Mouse (Mus musculus): ENCODE results near the gene Tdrd9. TPM values are rescaled to one million over a fixed set of nuclear protein-coding genes. Genes with fewer than 3 reads are reported as not detected.
A peak's percentile ranks its signal among the peaks of the same experiment; 100 is the strongest.

Tdrd9 gene
- polyA plus RNA-seq, 1 experiment from 2014 or later = 0.49 TPM

DNA sequence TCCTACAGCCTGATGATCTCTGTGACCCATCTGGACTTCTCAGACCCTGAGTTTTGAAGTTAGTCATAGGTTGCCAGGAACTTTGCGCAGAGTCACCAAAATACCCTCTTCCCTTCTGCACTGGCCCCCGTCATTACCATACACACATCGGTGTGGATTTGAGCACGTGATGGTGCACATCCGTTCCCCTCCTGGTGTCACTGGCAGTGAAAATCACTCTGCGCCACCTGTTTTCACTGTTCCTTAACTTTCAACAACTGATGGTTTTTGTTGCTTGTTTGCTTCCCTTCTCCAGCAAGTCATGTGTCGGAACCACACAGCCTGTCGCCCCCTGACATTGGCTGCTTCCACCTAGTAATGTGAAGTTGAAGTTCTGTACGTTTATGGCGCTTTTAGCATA, 1.1 kb downstream of the Tdrd9 start:
- no peaks in the 10 kb centered on the region for H3K36me3 ChIP-seq

DNA sequence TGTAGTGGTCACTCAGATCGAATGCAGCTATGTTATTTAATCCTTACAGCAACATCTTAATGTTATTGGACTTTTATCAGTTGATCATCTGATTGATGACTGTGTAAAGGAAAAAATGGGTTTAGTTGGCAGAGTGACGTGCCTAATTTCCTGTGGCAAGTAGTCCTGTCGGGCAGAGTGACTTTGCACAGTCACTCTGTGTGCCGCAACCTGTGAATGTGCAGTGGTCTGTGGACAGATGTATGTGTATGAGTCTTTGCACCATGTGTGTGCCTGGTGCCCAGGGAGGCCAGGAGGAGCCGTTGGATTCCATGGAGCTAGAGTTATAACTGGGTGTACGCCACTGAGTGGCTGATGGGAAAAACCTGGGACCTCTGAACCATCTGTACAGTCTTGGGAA, 3.2 kb downstream of the Tdrd9 start:
- no peaks in the 10 kb centered on the region for H3K36me3 ChIP-seq
- peaks cover 8% of the 10 kb centered on the region for H3K4me1 ChIP-seq (replicated peaks)
- H3K27ac ChIP-seq (replicated peaks) = no peak overlapping the region
- H3K9me3 ChIP-seq = no peaks in the 10 kb centered on the region
- no peak overlapping the region for H3K9ac ChIP-seq
- WGBS = 84% methylated on average over 6 of the region's 6 CpGs
- no peaks in the 10 kb centered on the region for H3K27me3 ChIP-seq
- no peak overlapping the region for H3K4me3 ChIP-seq
- no peak overlapping the region for H3K4me2 ChIP-seq
- ATAC-seq (ENCODE audit: low FRiP score, low read depth) = no peak

More for the DNA sequence above, 1.1 kb downstream of the Tdrd9 start:
- no peaks in the 10 kb centered on the region for H3K27me3 ChIP-seq
- H3K4me2 ChIP-seq = no peak overlapping the region
- WGBS = 90% methylated on average over 10 of the region's 10 CpGs
- H3K9ac ChIP-seq = no peak overlapping the region
- no peak overlapping the region for H3K27ac ChIP-seq (replicated peaks)
- no peak overlapping the region for H3K4me3 ChIP-seq
- ATAC-seq (ENCODE audit: low FRiP score, low read depth) = no peak
- H3K9me3 ChIP-seq = no peaks in the 10 kb centered on the region
- peaks cover 8% of the 10 kb centered on the region for H3K4me1 ChIP-seq (replicated peaks)

DNA sequence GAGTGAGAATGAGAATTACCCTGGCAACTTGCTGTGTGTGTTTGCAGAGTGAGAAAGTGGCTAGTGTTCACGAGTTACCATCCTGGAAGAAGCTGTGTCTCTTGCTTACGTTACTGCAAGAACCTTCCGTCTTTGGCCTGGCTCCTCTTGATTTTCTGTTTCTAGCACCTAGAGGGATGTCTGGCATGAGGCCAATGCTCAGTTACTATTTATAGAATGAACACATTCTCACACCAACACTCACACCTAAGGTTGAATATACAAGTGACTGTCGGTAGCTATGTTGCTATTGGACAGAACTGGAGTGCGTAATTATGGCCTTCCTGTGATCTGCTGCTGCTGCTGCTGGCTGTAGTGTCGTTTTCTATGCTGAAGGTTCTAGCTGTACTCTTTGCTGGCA, 5.8 kb downstream of the Tdrd9 start:
- H3K27me3 ChIP-seq = no peaks in the 10 kb centered on the region
- no peak overlapping the region for H3K9ac ChIP-seq
- no peaks in the 10 kb centered on the region for H3K36me3 ChIP-seq
- no peak overlapping the region for H3K4me2 ChIP-seq
- peaks cover 8% of the 10 kb centered on the region for H3K4me1 ChIP-seq (replicated peaks)
- no peak overlapping the region for H3K27ac ChIP-seq (replicated peaks)
- no peak overlapping the region for H3K4me3 ChIP-seq
- no peaks in the 10 kb centered on the region for H3K9me3 ChIP-seq
- no peak for ATAC-seq (ENCODE audit: low FRiP score, low read depth)
- 51% methylated on average over 6 of the region's 6 CpGs for WGBS

DNA sequence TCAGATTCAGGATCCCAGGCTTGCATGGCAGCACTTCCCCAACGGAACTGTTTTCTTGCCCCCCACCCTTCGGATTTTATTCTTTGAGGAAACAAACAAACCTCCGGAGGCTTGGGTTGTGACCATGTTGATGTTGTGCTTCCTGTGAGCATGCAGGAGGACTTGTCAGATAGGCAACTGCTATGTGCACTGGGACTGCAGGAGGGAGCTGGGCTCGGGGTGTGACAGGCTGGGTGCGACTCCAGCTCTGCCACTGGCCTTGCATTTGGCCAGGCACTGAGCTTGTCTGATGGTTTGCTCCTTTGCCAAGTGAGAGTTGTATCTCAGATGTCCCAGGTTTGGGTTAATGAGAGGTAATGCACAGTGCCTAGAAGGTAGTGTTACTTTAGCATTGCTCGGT, 6.9 kb downstream of the Tdrd9 start:
- Histone ChIP-seq H3K36me3 (no peaks in the 10 kb centered on the region), H3K4me3 (no peak overlapping the region), H3K9ac (no peak overlapping the region), H3K4me1 (replicated peaks) (peaks cover 8% of the 10 kb centered on the region), H3K27me3 (no peaks in the 10 kb centered on the region), H3K4me2 (no peak overlapping the region), H3K9me3 (no peaks in the 10 kb centered on the region), H3K27ac (replicated peaks) (no peak overlapping the region)
- ATAC-seq (ENCODE audit: low FRiP score, low read depth) = no peak
- WGBS = 79% methylated on average over 6 of the region's 6 CpGs

DNA sequence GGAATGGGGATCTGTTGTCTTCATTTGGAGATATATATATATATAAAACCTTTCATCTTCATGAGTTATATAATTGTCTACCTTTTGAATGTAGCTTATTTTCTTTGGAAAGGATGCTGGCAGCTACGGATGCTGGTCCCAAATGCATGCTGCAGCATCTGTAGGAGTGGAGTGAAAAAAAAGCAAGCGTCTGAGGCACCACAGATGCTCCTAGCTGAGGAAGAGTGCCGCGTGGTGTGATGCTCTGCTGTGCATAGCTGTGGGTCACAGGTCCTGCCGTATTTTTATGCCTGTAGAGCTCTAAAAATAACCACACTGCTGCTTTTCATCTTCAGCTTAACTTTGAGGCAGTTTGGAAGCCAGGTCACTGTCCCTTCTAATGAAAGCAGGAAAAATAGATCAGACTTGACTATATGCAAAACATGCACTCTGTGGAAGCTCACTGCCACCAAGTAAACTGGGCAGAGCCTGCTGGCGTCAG, 9.6 kb downstream of the Tdrd9 start, which contains the start of gene Rd3l:
TSS of gene Rd3l (minus strand) at position 431 of the 481 bp plus-strand sequence.
- H3K36me3 ChIP-seq = no peaks in the 10 kb centered on the region
- 72% methylated on average over 6 of the region's 6 CpGs for WGBS
- no peak within 1 kb of the TSS for H3K27ac ChIP-seq (replicated peaks)
- no peaks in the 10 kb centered on the region for H3K27me3 ChIP-seq
- ATAC-seq (ENCODE audit: low FRiP score, low read depth) = no peak
- no peak within 1 kb of the TSS for H3K4me3 ChIP-seq
- no peak within 1 kb of the TSS for H3K9ac ChIP-seq
- no peaks in the 10 kb centered on the region for H3K9me3 ChIP-seq
- H3K4me1 ChIP-seq (replicated peaks) = peaks cover 8% of the 10 kb centered on the region
- H3K4me2 ChIP-seq = no peak within 1 kb of the TSS

DNA sequence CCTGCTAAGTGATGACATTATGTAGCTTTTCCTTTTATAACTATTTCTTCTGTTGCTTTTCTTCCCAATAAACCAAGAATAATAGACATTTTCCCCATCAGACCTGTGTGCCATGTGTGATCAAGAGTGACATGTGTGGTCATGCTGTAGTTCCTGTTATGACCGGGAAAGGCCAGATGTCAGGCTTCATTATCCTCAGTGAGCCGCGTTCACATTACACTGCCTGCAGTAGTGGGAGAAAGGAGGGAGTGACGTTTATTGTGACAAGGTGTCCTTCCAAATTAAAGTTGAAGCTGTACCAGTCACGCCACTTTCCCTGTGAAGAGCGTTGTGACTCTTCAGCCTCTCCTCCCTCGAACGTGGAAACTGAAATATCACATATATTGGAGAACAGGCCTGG, 10.5 kb downstream of the Tdrd9 start:
- Histone ChIP-seq H3K9ac (no peak overlapping the region), H3K27ac (replicated peaks) (no peak overlapping the region)
- WGBS = 74% methylated on average over 8 of the region's 8 CpGs

DNA sequence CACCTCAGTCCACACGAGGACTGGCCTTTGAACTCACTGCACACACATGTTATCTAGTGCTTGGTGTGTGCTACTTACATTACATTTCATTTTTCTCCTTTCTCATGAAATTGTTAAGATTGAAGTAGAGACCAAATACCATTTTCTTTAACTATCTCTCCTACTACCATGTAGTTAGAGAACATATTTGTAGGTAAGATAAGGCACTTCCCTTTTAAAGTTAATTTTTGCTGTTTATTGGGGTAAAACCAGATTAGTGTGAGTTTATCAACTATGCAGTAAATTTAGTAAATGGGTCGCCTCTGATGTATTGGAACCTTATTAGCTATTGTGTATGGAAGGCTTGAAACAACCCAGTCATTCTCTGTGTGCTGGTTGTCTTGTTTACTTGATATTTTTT, 11.8 kb downstream of the Tdrd9 start:
- H3K27ac ChIP-seq (replicated peaks) = no peak overlapping the region
- no peak for ATAC-seq (ENCODE audit: low FRiP score, low read depth)
- no peaks in the 10 kb centered on the region for H3K9me3 ChIP-seq
- 77% methylated on average over 2 of the region's 2 CpGs for WGBS
- H3K9ac ChIP-seq = no peak overlapping the region
- no peak overlapping the region for H3K4me3 ChIP-seq
- no peaks in the 10 kb centered on the region for H3K36me3 ChIP-seq
- no peak overlapping the region for H3K4me2 ChIP-seq
- no peaks in the 10 kb centered on the region for H3K4me1 ChIP-seq (replicated peaks)
- no peaks in the 10 kb centered on the region for H3K27me3 ChIP-seq

More for the DNA sequence above, 10.5 kb downstream of the Tdrd9 start:
- Histone ChIP-seq H3K4me3 (no peak overlapping the region), H3K27me3 (no peaks in the 10 kb centered on the region), H3K9me3 (no peaks in the 10 kb centered on the region), H3K4me1 (replicated peaks) (peaks cover 4% of the 10 kb centered on the region; the same call in 1 of the 2 replicates), H3K4me2 (no peak overlapping the region), H3K36me3 (no peaks in the 10 kb centered on the region)
- ATAC-seq (ENCODE audit: low FRiP score, low read depth) = no peak

DNA sequence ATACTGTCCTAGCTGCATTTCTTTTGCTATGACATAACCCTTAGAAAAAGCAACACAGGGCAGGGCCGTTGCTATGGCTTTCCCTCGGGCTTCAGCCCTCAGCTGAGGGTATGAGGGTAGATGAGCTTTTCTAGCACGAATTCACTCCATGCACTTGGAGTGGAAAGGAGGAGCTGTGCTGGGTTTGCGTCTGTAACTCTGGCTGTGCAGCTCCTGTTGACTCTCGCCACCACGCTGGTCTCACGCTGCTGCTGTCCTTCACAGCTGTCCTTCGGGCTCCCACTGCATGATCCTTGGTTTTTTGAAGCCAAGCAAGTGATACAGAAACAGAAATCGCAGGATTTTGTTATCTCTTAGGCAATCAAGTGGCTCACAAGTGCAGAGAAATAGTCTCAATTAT, 15.4 kb downstream of the Tdrd9 start:
- H3K36me3 ChIP-seq = no peaks in the 10 kb centered on the region
- WGBS = 49% methylated on average over 9 of the region's 9 CpGs

DNA sequence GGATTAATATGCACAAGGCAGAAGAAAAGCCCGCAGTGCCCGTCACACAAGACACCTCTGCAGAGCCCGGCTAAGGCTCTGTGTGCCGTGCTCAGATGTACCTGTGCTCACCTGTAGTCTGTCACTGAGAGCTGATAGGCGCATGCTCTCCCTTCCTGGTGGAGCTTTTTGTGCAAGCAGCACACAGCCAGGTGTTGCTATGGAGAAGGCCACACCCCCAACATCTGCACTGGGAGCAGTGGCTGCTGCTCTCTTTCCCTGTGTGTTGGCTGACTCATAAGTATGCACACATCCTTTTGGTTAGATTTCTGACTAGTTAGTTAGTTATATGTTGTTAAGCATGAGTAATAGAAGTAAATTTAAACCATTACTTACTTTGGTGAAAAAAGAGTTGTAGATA, 21.3 kb downstream of the Tdrd9 start:
- no peak overlapping the region for H3K4me3 ChIP-seq
- no peak for ATAC-seq (ENCODE audit: low FRiP score, low read depth)
- H3K9me3 ChIP-seq = no peaks in the 10 kb centered on the region
- no peaks in the 10 kb centered on the region for H3K4me1 ChIP-seq (replicated peaks)
- H3K27ac ChIP-seq (replicated peaks) = no peak overlapping the region
- H3K27me3 ChIP-seq = no peaks in the 10 kb centered on the region
- 92% methylated on average over 5 of the region's 5 CpGs for WGBS
- no peak overlapping the region for H3K4me2 ChIP-seq
- H3K36me3 ChIP-seq = no peaks in the 10 kb centered on the region
- H3K9ac ChIP-seq = no peak overlapping the region

More for the DNA sequence above, 15.4 kb downstream of the Tdrd9 start:
- Histone ChIP-seq H3K4me2 (no peak overlapping the region), H3K4me1 (replicated peaks) (no peaks in the 10 kb centered on the region), H3K27ac (replicated peaks) (no peak overlapping the region), H3K27me3 (no peaks in the 10 kb centered on the region), H3K9me3 (no peaks in the 10 kb centered on the region), H3K4me3 (no peak overlapping the region), H3K9ac (no peak overlapping the region)
- no peak for ATAC-seq (ENCODE audit: low FRiP score, low read depth)

DNA sequence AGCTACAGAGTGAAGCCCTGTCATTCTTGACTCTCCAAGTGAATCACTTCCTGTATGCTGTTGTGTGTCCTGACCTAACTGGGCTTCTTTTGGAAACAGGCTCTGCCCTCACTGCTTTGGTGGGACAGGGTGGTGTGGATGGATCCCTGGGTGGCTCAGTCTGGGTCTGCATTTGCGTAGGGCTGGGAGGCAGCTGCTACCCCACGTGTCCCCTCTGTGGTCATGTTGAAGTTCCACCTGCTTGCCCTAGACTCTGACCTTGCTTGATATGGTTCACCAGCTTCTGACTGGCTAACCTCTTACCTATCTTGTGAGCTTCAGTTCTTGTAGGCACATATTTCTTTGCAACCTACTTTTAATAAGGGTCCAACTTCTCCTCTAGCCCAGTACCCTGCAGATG, 23.8 kb downstream of the Tdrd9 start:
- WGBS = 82% methylated on average over 2 of the region's 2 CpGs
- no peaks in the 10 kb centered on the region for H3K4me1 ChIP-seq (replicated peaks)
- no peaks in the 10 kb centered on the region for H3K9me3 ChIP-seq
- ATAC-seq (ENCODE audit: low FRiP score, low read depth) = no peak
- H3K4me2 ChIP-seq = no peak overlapping the region
- H3K4me3 ChIP-seq = no peak overlapping the region
- H3K36me3 ChIP-seq = no peaks in the 10 kb centered on the region
- no peak overlapping the region for H3K9ac ChIP-seq
- no peaks in the 10 kb centered on the region for H3K27me3 ChIP-seq
- H3K27ac ChIP-seq (replicated peaks) = no peak overlapping the region

DNA sequence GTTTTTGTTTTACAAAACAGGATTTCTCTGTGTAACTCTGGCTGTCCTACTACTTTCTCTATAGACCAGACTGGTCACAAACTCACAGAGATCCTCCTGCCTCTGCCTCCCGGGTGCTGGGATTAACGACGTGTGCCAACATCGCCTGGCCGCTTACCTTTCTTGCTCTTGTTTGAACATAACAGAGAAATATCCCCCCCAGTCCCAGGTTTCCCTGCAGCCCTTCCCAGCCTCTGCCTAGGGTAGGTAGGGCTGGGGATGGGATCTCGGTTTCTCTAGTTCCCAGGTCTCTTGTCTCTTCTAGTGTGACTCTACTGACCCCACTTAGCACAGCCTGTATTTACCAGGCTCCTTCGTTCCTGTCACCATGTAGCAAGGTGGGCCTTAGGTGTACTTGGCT, 28.4 kb downstream of the Tdrd9 start:
- no peak for ATAC-seq (ENCODE audit: low FRiP score, low read depth)
- Histone ChIP-seq H3K4me3 (no peak overlapping the region), H3K4me1 (replicated peaks) (no peaks in the 10 kb centered on the region), H3K9ac (no peak overlapping the region), H3K27me3 (no peaks in the 10 kb centered on the region; the same call in 1 of the 2 replicates), H3K36me3 (no peaks in the 10 kb centered on the region), H3K27ac (replicated peaks) (no peak overlapping the region), H3K9me3 (no peaks in the 10 kb centered on the region), H3K4me2 (no peak overlapping the region)
- 95% methylated on average over 7 of the region's 7 CpGs for WGBS

DNA sequence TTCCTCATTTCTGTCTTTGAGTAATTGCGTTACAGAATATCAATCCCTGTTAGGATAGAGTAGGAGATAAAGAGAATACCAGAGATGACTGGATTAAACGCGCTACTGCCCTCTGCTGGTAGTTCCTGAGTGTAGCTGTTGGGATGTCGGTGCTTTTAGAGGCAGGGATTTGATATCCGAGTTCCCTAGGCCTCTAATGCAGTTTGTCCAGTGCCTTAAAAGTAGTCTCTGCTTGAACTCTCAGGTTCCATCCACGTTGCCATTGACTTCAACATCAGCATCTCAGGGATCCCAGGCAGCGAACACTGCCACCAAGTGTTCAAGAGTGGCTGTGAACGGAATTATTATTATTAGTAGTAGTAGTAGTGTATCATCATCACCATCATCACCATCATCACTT, 29.9 kb downstream of the Tdrd9 start:
- Histone ChIP-seq H3K27me3 (no peaks in the 10 kb centered on the region; the same call in 1 of the 2 replicates), H3K4me3 (no peak overlapping the region), H3K9ac (no peak overlapping the region), H3K36me3 (no peaks in the 10 kb centered on the region), H3K9me3 (no peaks in the 10 kb centered on the region), H3K27ac (replicated peaks) (no peak overlapping the region), H3K4me1 (replicated peaks) (no peaks in the 10 kb centered on the region), H3K4me2 (no peak overlapping the region)
- peak; percentile 38; the same call in 1 of the 2 replicates for ATAC-seq (ENCODE audit: low FRiP score, low read depth)
- 21% methylated on average over 8 of the region's 8 CpGs for WGBS

Measured in hindbrain, embryonic 15.5 days (tissue).